ENCODE assay signal across 16 mouse cellular contexts in genomic region chr9:16342577-16342976, GRCm38 (mm10).
"Had no signal": no experiment of that assay in that cellular context is flagged by ENCODE, and none has a peak within 500 bp of the region (broad histone marks: within the 10 kb centered on the region; RNA-seq: fewer than 3 reads in every experiment).

No protein-coding gene starts in this region.

- ATAC-seq: lung, postnatal 0 days; midbrain, embryonic 13.5 days; midbrain, embryonic 15.5 days had no signal

- H3K27ac ChIP-seq: lung, embryonic 15.5 days; macrophage; midbrain, embryonic 13.5 days; neural tube, embryonic 12.5 days; stomach, embryonic 15.5 days; stomach, postnatal 0 days had no signal

- H3K9me3 ChIP-seq: lung, embryonic 15.5 days; megakaryocyte, embryonic 14.5 days; midbrain, embryonic 13.5 days; midbrain, embryonic 15.5 days; neural tube, embryonic 12.5 days; stomach, embryonic 15.5 days had no signal

- H3K9ac ChIP-seq: lung, embryonic 15.5 days; midbrain, embryonic 13.5 days; midbrain, embryonic 15.5 days; neural tube, embryonic 12.5 days; stomach, embryonic 15.5 days had no signal

- H3K36me3 ChIP-seq: lung, embryonic 15.5 days; midbrain, embryonic 13.5 days; midbrain, embryonic 15.5 days; neural tube, embryonic 12.5 days; stomach, embryonic 15.5 days had no signal

- H3K27me3 ChIP-seq: lung, embryonic 15.5 days; megakaryocyte, embryonic 14.5 days; midbrain, embryonic 13.5 days; midbrain, embryonic 15.5 days; neural tube, embryonic 12.5 days; stomach, embryonic 15.5 days had no signal

- H3K4me2 ChIP-seq: lung, embryonic 15.5 days; midbrain, embryonic 11.5 days; midbrain, embryonic 13.5 days; midbrain, embryonic 15.5 days; neural tube, embryonic 12.5 days; stomach, embryonic 15.5 days had no signal

- DNase-seq: lung, adult 2 months; lung, postnatal 14 days; lung, postnatal 36 days; right cerebral cortex, postnatal 14 days; thymus, postnatal 14 days; thymus, postnatal 36 days had no signal

- H3K4me3 ChIP-seq: lung, embryonic 15.5 days; megakaryocyte, embryonic 14.5 days; midbrain, embryonic 13.5 days; midbrain, embryonic 15.5 days; neural tube, embryonic 12.5 days; stomach, embryonic 15.5 days had no signal

- H3K4me1 ChIP-seq: lung, embryonic 15.5 days; megakaryocyte, embryonic 14.5 days; stomach, embryonic 15.5 days had no signal
